Mouse (Mus musculus): ENCODE measurements at regions not wholly inside any gene's neighbourhood (a gene's known extent, or its start where the extent isn't known, plus 50 kb on each side); places are given as distances from the start of the nearest gene placed in this dataset.

DNA sequence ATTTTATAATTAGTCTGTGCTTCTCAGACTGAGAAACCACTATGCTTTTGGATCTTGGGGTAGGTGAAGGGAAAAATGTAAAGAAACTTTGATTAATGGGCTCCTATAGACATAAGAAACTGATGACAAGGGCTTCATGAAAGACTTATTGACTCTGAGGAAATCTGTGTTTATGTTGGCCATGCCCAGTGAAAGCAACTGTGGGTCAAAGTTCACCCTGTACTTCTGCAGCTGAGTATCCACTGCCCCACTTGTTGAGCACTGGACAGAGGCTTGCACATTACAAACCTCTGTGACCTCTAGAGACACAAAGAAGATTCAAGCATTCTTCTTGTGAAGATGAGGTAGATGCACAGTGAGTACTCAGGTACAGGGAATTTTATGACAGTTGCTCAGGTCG lies 114.7 kb upstream of the Adra1d start:
- Histone ChIP-seq H3K9me3 (ENCODE audit: control insufficient read depth, low read length) (no peaks in the 10 kb centered on the region), H3K27me3 (ENCODE audit: control insufficient read depth, insufficient read depth, low read length) (no peaks in the 10 kb centered on the region), H3K36me3 (ENCODE audit: control insufficient read depth, insufficient read depth, low read length) (no peaks in the 10 kb centered on the region), H3K4me2 (ENCODE audit: low read depth, low read length, severe bottlenecking) (no peak overlapping the region), H3K4me3 (ENCODE audit: low read depth, low read length) (no peak overlapping the region), H3K9ac (ENCODE audit: low read length) (no peak overlapping the region), H3K4me1 (replicated peaks; ENCODE audit: control insufficient read depth, insufficient read depth, low read length) (no peaks in the 10 kb centered on the region), H3K27ac (ENCODE audit: low read depth, low read length) (no peak overlapping the region)
- ATAC-seq (replicated peaks; ENCODE audit: low FRiP score) (no peak), DNase-seq (ENCODE audit: low spot score) (no peak)
- WGBS, result 86% methylated on average over 1 of the region's 1 CpGs

DNA sequence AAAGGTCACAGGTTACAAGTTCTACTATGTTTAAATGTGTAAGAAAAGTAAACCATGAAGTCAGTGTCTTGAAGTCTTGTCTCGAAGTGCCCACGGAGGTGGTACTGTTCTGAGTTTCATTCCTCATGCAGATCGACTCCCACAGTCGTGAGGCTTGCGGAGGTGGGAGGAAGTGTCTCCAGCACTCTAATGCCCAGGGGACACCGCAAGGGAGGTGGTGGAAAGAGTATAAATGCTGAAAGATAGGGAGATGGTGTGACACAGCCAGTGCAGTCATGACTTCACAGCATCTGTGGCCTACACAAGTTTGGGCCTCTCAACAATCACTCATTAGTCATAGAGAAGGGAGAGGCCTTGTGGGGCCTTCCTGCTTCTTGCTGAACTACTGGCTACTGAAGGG lies 112.8 kb upstream of the Adra1d start:
- Histone ChIP-seq H3K9me3 (ENCODE audit: control insufficient read depth, low read length) (no peaks in the 10 kb centered on the region), H3K4me2 (ENCODE audit: low read depth, low read length, severe bottlenecking) (no peak overlapping the region), H3K27me3 (ENCODE audit: control insufficient read depth, insufficient read depth, low read length) (no peaks in the 10 kb centered on the region), H3K27ac (ENCODE audit: low read depth, low read length) (no peak overlapping the region), H3K4me3 (ENCODE audit: low read depth, low read length) (no peak overlapping the region), H3K9ac (ENCODE audit: low read length) (no peak overlapping the region), H3K4me1 (replicated peaks; ENCODE audit: control insufficient read depth, insufficient read depth, low read length) (no peaks in the 10 kb centered on the region), H3K36me3 (ENCODE audit: control insufficient read depth, insufficient read depth, low read length) (no peaks in the 10 kb centered on the region)
- DNase-seq (ENCODE audit: low spot score) (no peak), ATAC-seq (replicated peaks; ENCODE audit: low FRiP score) (no peak)
- 85% methylated on average over 6 of the region's 6 CpGs for WGBS

DNA sequence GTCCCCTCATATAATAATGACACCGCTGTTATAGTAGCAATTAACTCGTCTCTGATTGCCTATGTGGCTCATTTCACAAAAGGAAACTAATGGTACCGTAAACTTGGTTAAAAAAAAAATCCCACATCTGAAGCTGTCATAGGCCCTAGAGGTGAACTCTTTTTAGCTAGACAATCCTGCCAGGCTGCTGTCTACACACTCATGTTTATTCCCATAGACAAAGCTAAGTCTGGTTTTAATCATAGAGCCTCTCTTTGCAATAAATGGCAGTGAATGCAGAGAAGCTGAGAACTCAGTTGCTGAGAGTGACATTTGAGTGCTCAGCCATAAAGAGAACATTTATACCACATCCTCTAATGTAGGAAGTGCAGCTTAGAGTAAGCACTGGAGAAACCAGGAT lies 111.3 kb upstream of the Adra1d start:
- no peak for DNase-seq (ENCODE audit: low spot score)
- WGBS, result 79% methylated on average over 3 of the region's 3 CpGs
- Histone ChIP-seq H3K9me3 (ENCODE audit: control insufficient read depth, low read length) (no peaks in the 10 kb centered on the region), H3K27ac (ENCODE audit: low read depth, low read length) (no peak overlapping the region), H3K36me3 (ENCODE audit: control insufficient read depth, insufficient read depth, low read length) (no peaks in the 10 kb centered on the region), H3K4me3 (ENCODE audit: low read depth, low read length) (no peak overlapping the region), H3K4me1 (replicated peaks; ENCODE audit: control insufficient read depth, insufficient read depth, low read length) (no peaks in the 10 kb centered on the region), H3K4me2 (ENCODE audit: low read depth, low read length, severe bottlenecking) (no peak overlapping the region), H3K27me3 (ENCODE audit: control insufficient read depth, insufficient read depth, low read length) (no peaks in the 10 kb centered on the region), H3K9ac (ENCODE audit: low read length) (no peak overlapping the region)
- no peak for ATAC-seq (replicated peaks; ENCODE audit: low FRiP score)

DNA sequence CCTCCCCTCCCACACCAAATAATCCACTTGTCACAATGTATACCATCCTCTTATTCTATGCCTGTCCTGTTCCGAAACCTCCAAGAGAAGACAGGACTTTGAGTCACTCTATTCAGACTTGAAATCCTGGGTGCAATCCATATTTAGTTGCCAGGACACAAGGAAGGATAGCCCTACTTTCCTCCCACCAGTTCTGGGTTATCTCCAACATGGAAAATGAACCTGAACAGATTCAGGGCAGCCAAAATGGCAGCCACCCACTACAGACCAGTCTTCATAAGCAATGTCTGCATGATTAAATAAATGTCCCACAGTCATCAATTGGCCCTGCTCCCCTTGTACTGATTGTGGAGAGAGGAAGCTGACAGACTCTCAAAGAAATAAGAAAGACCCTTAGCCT lies 110.6 kb upstream of the Adra1d start:
- H3K9me3 ChIP-seq (ENCODE audit: control insufficient read depth, low read length), result no peaks in the 10 kb centered on the region
- WGBS, result 88% methylated on average over 1 of the region's 1 CpGs
- ATAC-seq (replicated peaks; ENCODE audit: low FRiP score), result no peak
- DNase-seq (ENCODE audit: low spot score), result no peak
- H3K36me3 ChIP-seq (ENCODE audit: control insufficient read depth, insufficient read depth, low read length), result no peaks in the 10 kb centered on the region
- no peak overlapping the region for H3K27ac ChIP-seq (ENCODE audit: low read depth, low read length)
- H3K27me3 ChIP-seq (ENCODE audit: control insufficient read depth, insufficient read depth, low read length), result no peaks in the 10 kb centered on the region
- no peak overlapping the region for H3K4me3 ChIP-seq (ENCODE audit: low read depth, low read length)
- no peaks in the 10 kb centered on the region for H3K4me1 ChIP-seq (replicated peaks; ENCODE audit: control insufficient read depth, insufficient read depth, low read length)
- H3K4me2 ChIP-seq (ENCODE audit: low read depth, low read length, severe bottlenecking), result no peak overlapping the region
- H3K9ac ChIP-seq (ENCODE audit: low read length), result no peak overlapping the region

DNA sequence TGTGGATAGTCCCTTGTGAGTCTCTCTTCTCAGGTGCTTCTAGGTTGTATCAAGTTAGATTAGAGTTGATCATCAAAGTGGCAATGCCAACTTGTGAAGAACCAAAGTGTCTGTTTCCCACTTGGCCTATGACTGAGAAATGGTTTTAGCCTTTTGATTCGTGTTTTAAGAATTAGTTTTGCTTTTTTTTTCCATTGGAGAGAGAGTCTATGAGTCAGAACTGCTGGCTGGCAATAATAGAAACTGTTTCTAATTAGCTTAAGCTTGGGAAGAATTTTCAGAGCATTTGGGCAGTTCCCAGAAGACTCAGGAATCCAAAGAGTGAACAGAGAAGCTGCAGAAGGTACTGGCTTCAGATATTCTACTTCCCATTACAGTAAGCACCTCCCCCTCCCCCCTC lies 110.1 kb upstream of the Adra1d start:
- Histone ChIP-seq H3K27me3 (ENCODE audit: control insufficient read depth, insufficient read depth, low read length) (no peaks in the 10 kb centered on the region), H3K9ac (ENCODE audit: low read length) (no peak overlapping the region), H3K27ac (ENCODE audit: low read depth, low read length) (no peak overlapping the region), H3K4me3 (ENCODE audit: low read depth, low read length) (no peak overlapping the region), H3K4me1 (replicated peaks; ENCODE audit: control insufficient read depth, insufficient read depth, low read length) (no peaks in the 10 kb centered on the region), H3K4me2 (ENCODE audit: low read depth, low read length, severe bottlenecking) (no peak overlapping the region), H3K36me3 (ENCODE audit: control insufficient read depth, insufficient read depth, low read length) (no peaks in the 10 kb centered on the region), H3K9me3 (ENCODE audit: control insufficient read depth, low read length) (no peaks in the 10 kb centered on the region)
- DNase-seq (ENCODE audit: low spot score), result no peak
- ATAC-seq (replicated peaks; ENCODE audit: low FRiP score), result no peak
- 46% methylated on average over 1 of the region's 1 CpGs for WGBS

DNA sequence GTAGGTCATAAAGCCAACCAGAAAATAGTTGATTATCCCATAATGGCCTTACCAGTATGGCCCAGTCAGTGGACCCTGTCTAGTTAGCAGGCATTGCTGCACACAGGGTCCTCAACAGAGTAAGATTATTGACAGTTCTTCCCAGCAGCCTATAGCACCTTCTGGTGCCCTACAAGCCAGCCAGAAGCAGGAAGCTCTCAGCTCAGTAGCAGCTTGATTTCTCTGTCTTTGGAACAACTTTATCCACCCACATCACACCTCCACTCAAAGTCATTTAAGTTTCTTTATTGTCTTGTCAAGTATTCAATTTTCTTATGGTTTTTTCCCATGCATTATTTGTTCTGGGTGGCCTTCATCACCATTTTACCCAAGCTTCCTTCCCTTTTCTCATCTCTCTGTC lies 108.8 kb upstream of the Adra1d start:
- Histone ChIP-seq H3K4me2 (ENCODE audit: low read depth, low read length, severe bottlenecking) (no peak overlapping the region), H3K9me3 (ENCODE audit: control insufficient read depth, low read length) (no peaks in the 10 kb centered on the region), H3K9ac (ENCODE audit: low read length) (no peak overlapping the region), H3K36me3 (ENCODE audit: control insufficient read depth, insufficient read depth, low read length) (no peaks in the 10 kb centered on the region), H3K27me3 (ENCODE audit: control insufficient read depth, insufficient read depth, low read length) (no peaks in the 10 kb centered on the region), H3K4me3 (ENCODE audit: low read depth, low read length) (no peak overlapping the region), H3K27ac (ENCODE audit: low read depth, low read length) (no peak overlapping the region), H3K4me1 (replicated peaks; ENCODE audit: control insufficient read depth, insufficient read depth, low read length) (no peaks in the 10 kb centered on the region)
- ATAC-seq (replicated peaks; ENCODE audit: low FRiP score), result no peak
- DNase-seq (ENCODE audit: low spot score), result no peak

DNA sequence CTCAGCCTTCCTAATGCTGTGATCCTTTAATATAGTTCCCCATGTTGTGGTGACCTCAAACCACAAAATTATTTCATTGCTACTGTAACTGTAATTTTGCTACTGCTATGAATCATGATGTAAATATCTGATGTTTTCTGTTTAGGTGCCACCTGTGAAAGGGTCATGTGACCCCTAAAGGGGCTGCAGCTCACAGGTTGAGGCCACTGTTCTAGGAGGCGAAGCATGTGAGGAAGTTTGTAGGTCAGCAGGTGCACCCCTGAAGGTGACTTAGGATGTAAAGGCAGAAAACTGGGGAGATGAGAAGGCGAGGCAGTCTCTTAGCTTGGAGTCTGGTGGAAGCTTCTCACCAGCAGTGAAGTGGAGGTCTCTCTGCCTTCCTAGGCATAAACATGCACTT lies 105.8 kb upstream of the Adra1d start:
- DNase-seq (ENCODE audit: low spot score), result no peak
- no peaks in the 10 kb centered on the region for H3K4me1 ChIP-seq (replicated peaks; ENCODE audit: control insufficient read depth, insufficient read depth, low read length)
- no peak overlapping the region for H3K4me2 ChIP-seq (ENCODE audit: low read depth, low read length, severe bottlenecking)
- H3K27ac ChIP-seq (ENCODE audit: low read depth, low read length), result no peak overlapping the region
- H3K27me3 ChIP-seq (ENCODE audit: control insufficient read depth, insufficient read depth, low read length), result no peaks in the 10 kb centered on the region
- 91% methylated on average over 2 of the region's 2 CpGs for WGBS
- H3K9ac ChIP-seq (ENCODE audit: low read length), result no peak overlapping the region
- no peaks in the 10 kb centered on the region for H3K36me3 ChIP-seq (ENCODE audit: control insufficient read depth, insufficient read depth, low read length)
- ATAC-seq (replicated peaks; ENCODE audit: low FRiP score), result no peak
- H3K9me3 ChIP-seq (ENCODE audit: control insufficient read depth, low read length), result no peaks in the 10 kb centered on the region
- H3K4me3 ChIP-seq (ENCODE audit: low read depth, low read length), result no peak overlapping the region

DNA sequence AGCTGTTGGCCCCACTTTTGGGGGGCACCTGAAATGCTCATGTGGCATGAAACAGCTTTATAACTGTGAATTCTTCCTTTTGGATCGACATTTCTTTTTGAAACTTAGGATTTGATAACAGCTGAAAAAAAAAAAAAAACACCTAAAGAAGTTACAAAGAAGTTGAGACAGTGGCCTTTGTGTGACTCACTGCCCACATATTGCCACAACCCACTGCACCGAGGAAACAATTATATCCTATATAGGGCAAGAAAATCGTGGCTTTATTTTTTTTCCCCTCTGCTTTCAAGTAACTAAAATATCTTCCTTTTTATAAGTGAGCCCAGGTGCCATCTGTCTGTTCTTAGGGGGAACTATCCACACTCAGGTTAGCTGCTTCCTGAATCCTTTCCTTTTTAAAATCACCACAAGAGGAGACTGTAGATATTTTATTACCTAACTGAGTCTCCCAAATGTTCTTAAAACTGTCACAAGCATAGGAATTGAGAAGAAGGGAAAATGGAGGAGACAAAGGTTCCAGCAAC lies 104.8 kb upstream of the Adra1d start:
- H3K4me1 ChIP-seq (replicated peaks; ENCODE audit: control insufficient read depth, insufficient read depth, low read length), result no peaks in the 10 kb centered on the region
- no peak overlapping the region for H3K4me2 ChIP-seq (ENCODE audit: low read depth, low read length, severe bottlenecking)
- H3K9me3 ChIP-seq (ENCODE audit: control insufficient read depth, low read length), result no peaks in the 10 kb centered on the region
- ATAC-seq (replicated peaks; ENCODE audit: low FRiP score) (no peak), DNase-seq (ENCODE audit: low spot score) (no peak)
- no peak overlapping the region for H3K27ac ChIP-seq (ENCODE audit: low read depth, low read length)
- no peaks in the 10 kb centered on the region for H3K27me3 ChIP-seq (ENCODE audit: control insufficient read depth, insufficient read depth, low read length)
- no peak overlapping the region for H3K4me3 ChIP-seq (ENCODE audit: low read depth, low read length)
- no peaks in the 10 kb centered on the region for H3K36me3 ChIP-seq (ENCODE audit: control insufficient read depth, insufficient read depth, low read length)
- WGBS, result 86% methylated on average over 3 of the region's 3 CpGs
- no peak overlapping the region for H3K9ac ChIP-seq (ENCODE audit: low read length)

DNA sequence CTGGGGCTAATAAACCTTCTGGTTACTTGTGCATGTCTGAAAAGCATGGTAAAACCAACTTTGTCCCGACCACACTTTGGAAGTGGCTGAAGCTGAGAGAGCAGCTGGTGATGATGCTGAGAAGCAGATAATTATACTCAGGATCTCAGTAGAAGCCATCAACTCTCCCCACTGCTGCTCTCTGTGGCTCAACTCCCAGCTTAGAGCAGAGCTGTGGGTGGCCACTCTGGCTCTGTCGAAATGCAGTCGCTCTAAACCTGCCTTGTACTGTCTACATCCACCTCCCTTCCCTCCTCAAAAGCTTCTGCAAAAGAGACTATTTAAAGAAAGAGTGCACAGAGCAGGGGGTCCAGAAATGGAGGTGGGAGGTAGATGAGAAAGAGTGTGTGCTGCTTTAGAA lies 102.5 kb upstream of the Adra1d start:
- Histone ChIP-seq H3K4me2 (ENCODE audit: low read depth, low read length, severe bottlenecking) (no peak overlapping the region), H3K27ac (ENCODE audit: low read depth, low read length) (no peak overlapping the region)
- DNase-seq (ENCODE audit: low spot score), result no peak

More for the DNA sequence above, 102.5 kb upstream of the Adra1d start:
- H3K9me3 ChIP-seq (ENCODE audit: control insufficient read depth, low read length), result no peaks in the 10 kb centered on the region
- no peaks in the 10 kb centered on the region for H3K4me1 ChIP-seq (replicated peaks; ENCODE audit: control insufficient read depth, insufficient read depth, low read length)
- no peaks in the 10 kb centered on the region for H3K27me3 ChIP-seq (ENCODE audit: control insufficient read depth, insufficient read depth, low read length)
- no peak overlapping the region for H3K9ac ChIP-seq (ENCODE audit: low read length)
- H3K36me3 ChIP-seq (ENCODE audit: control insufficient read depth, insufficient read depth, low read length), result no peaks in the 10 kb centered on the region
- 73% methylated on average over 3 of the region's 3 CpGs for WGBS
- H3K4me3 ChIP-seq (ENCODE audit: low read depth, low read length), result no peak overlapping the region
- ATAC-seq (replicated peaks; ENCODE audit: low FRiP score), result no peak

Data from forebrain, embryonic 11.5 days (tissue).